Mouse (Mus musculus) intestine, embryonic 15.5 days (tissue): Measurements from ENCODE around the gene Arhgap33. TPM values are rescaled to one million over a fixed set of nuclear protein-coding genes. Genes with fewer than 3 reads are reported as not detected.
A peak's percentile ranks its signal among the peaks of the same experiment; 100 is the strongest.

Source experiments
- ATAC-seq: fragments of 200-750 bp; cut with Nextera tagmentation; 2 replicates; pipeline ENCODE4 v1.8.0; 2017; ENCODE audit warnings: moderate TSS enrichment, moderate library complexity
- H3K27ac ChIP-seq: fragments of 300-500 bp; sonication (generic); 2 replicates; pipeline ENCODE4 v1.5.1; 2015; ENCODE audit warnings: mild to moderate bottlenecking, inconsistent platforms
- H3K27me3 ChIP-seq: fragments of 300-500 bp; sonication (generic); replicated peaks from 2 replicates; pipeline ENCODE4 v1.6.1; 2015; ENCODE audit warnings: inconsistent platforms
- H3K36me3 ChIP-seq: fragments of 300-500 bp; sonication (generic); 2 replicates; pipeline ENCODE4 v1.6.1; 2015; ENCODE audit warnings: inconsistent platforms
- H3K4me1 ChIP-seq: fragments of 300-500 bp; sonication (generic); replicated peaks from 2 replicates; pipeline ENCODE4 v1.6.1; 2015; ENCODE audit warnings: inconsistent platforms
- H3K4me2 ChIP-seq: fragments of 300-500 bp; sonication (generic); replicated peaks from 2 replicates; pipeline ENCODE4 v1.6.1; 2015; ENCODE audit warnings: mild to moderate bottlenecking, inconsistent platforms
- H3K4me3 ChIP-seq: fragments of 300-500 bp; sonication (generic); replicated peaks from 2 replicates; pipeline ENCODE4 v1.5.1; 2015; ENCODE audit warnings: inconsistent platforms
- H3K9ac ChIP-seq: fragments of 300-500 bp; sonication (generic); 2 replicates; pipeline ENCODE4 v1.6.1; 2015; ENCODE audit warnings: inconsistent platforms
- H3K9me3 ChIP-seq: fragments of 300-500 bp; sonication (generic); 2 replicates; pipeline ENCODE4 v1.6.1; 2016; ENCODE audit warnings: inconsistent platforms
- WGBS: fragments of 180-500 bp; shearing (Covaris S2); methylation state at CpG from one replicate; pipeline ENCODE4 v1.1.7; 2015; 5-methylcytosine and 5-hydroxymethylcytosine counted together
- polyA plus RNA-seq: library from polyadenylated mRNA; unstranded; fragments of >200 nt; fragmentation: Nextera tagmentation; extraction: Ambion mirVana; gene quantifications from 2 replicates; pipeline ENCODE4 v1.2.1, GENCODE M21; 2015

Arhgap33 gene
- polyA plus RNA-seq, 1 experiment from 2014 or later, result 7.8 TPM

DNA sequence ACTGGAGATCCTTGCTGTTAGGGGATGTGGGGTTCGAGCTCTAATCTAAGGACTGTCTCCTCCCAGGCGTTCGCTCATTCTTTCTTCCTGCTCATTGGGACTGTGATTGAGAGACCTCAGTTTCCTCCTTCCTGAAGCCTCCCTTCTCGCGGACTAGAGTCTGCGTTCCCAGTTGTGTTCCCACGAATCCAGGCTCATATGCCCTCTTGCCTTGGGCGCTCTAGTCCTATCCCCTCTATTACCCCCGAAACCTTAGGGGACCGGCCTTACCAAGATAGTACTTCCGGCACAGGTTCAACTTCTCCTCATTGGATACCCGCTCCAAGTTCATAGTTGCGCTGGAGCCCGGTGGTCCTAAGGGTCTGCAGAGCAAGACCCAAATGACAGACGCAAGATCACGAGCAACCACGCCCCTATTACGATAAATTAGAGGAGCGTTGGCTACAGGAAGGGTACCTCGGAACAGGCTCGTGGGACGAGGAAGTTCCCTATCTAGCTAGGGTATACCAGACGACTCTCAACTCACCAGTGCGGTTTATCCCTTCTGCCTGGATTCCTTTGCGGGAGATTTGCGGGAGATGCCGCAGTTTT, 27.8 kb upstream of the Arhgap33 start:
- H3K27me3 ChIP-seq, result no peaks in the 10 kb centered on the region
- H3K4me3 ChIP-seq, result peak overlapping the region; percentile 67
- peaks cover 23% of the 10 kb centered on the region; the same call in 1 of the 2 replicates for H3K4me1 ChIP-seq
- peaks cover 16% of the 10 kb centered on the region; the same call in 1 of the 2 replicates for H3K36me3 ChIP-seq
- peak overlapping the region; percentile 77 for H3K4me2 ChIP-seq
- H3K9me3 ChIP-seq, result no peaks in the 10 kb centered on the region
- under 1% methylated on average over 27 of the region's 27 CpGs for WGBS
- peak overlapping the region; percentile 81 for H3K27ac ChIP-seq
- H3K9ac ChIP-seq, result peak overlapping the region; percentile 62
- ATAC-seq, result no peak

DNA sequence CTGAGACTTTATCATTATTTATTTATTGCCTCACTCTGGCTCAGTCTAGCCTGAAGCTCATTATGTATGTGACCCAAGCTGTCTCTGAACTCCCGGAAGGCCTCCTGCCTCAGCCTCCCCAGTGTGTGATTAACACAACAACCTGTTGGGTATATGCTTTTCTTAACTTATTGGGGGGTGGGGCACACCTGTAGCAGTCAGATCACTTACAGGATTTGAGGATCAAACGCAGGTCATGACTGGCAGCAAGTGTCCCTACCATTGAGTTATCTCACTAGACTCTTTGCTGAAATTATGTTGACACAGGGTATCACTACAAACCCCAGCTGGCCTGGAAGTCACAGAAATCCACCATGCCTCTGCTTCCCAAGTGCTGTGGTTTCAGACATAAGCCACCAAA, 25.4 kb upstream of the Arhgap33 start:
- ATAC-seq, result no peak
- H3K4me3 ChIP-seq, result peak overlapping the region; percentile 53; the same call in 1 of the 2 replicates
- H3K9me3 ChIP-seq, result no peaks in the 10 kb centered on the region
- H3K9ac ChIP-seq, result no peak overlapping the region
- no peak overlapping the region for H3K27ac ChIP-seq
- peak overlapping the region; percentile 89; the same call in 1 of the 2 replicates for H3K4me2 ChIP-seq
- H3K36me3 ChIP-seq, result peaks cover 19% of the 10 kb centered on the region
- 75% methylated on average over 2 of the region's 2 CpGs for WGBS
- peaks cover 23% of the 10 kb centered on the region; the same call in 1 of the 2 replicates for H3K4me1 ChIP-seq
- H3K27me3 ChIP-seq, result no peaks in the 10 kb centered on the region

DNA sequence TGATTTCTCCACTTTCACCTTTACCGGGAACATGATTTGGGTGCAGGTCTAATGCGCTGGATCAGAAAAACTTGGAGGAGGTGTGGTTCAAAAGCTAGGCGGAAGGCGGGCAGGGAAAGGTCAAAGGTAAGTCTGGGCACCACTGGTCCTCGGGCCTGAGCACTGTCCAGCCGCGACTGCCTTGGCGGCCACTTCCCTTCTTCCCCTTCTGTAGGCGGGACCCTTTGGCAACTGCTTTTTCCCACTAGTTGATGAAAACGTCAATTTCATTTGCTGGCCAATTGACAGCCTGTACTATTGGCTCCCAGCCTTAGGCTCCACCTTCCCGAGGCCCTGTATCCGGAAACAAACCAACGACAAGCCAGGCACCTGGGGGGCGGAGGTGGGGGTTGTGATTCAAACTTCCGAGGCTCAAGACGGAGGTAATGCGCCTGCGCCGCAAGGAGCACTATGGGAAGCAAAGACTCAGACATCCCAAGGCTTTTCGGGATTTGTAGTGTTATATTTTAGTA, 24.6 kb upstream of the Arhgap33 start, which contains the start of gene Lin37:
Lin37 (minus strand) TSS at position 396 of the 512 bp plus-strand sequence.
- H3K4me3 ChIP-seq, result peak within 1 kb of the TSS; percentile 53
- peak; percentile 84 for ATAC-seq
- H3K27me3 ChIP-seq, result no peaks in the 10 kb centered on the region
- H3K27ac ChIP-seq, result peak within 1 kb of the TSS; percentile 60
- peaks cover 22% of the 10 kb centered on the region; the same call in 1 of the 2 replicates for H3K4me1 ChIP-seq
- peak within 1 kb of the TSS; percentile 65 for H3K9ac ChIP-seq
- H3K4me2 ChIP-seq, result peak within 1 kb of the TSS; percentile 89
- WGBS, result under 1% methylated on average over 20 of the region's 20 CpGs
- H3K36me3 ChIP-seq, result peaks cover 16% of the 10 kb centered on the region
- no peaks in the 10 kb centered on the region for H3K9me3 ChIP-seq

GRCm38 (mm10) chr7:30558656-30559442, 24.0 kb upstream of the Arhgap33 start:
- H3K9me3 ChIP-seq, result no peaks in the 10 kb centered on the region
- H3K4me2 ChIP-seq, result peak overlapping the region; percentile 89
- H3K27ac ChIP-seq, result peak overlapping the region; percentile 60
- H3K9ac ChIP-seq, result peak overlapping the region; percentile 65
- peak; percentile 8; the same call in 1 of the 2 replicates for ATAC-seq
- peaks cover 16% of the 10 kb centered on the region for H3K36me3 ChIP-seq
- peak overlapping the region; percentile 53 for H3K4me3 ChIP-seq
- H3K27me3 ChIP-seq, result no peaks in the 10 kb centered on the region
- WGBS, result 13% methylated on average over 12 of the region's 12 CpGs
- peaks cover 16% of the 10 kb centered on the region; the same call in 1 of the 2 replicates for H3K4me1 ChIP-seq

GRCm38 (mm10) chr7:30557901-30558514, 23.1 kb upstream of the Arhgap33 start:
- peak overlapping the region; percentile 89 for H3K4me2 ChIP-seq
- no peaks in the 10 kb centered on the region for H3K9me3 ChIP-seq
- WGBS, result 87% methylated on average over 13 of the region's 13 CpGs
- H3K4me1 ChIP-seq, result peaks cover 22% of the 10 kb centered on the region
- peak overlapping the region; percentile 53; the same call in 1 of the 2 replicates for H3K4me3 ChIP-seq
- no peak for ATAC-seq
- H3K36me3 ChIP-seq, result peaks cover 16% of the 10 kb centered on the region
- no peak overlapping the region for H3K27ac ChIP-seq
- H3K27me3 ChIP-seq, result no peaks in the 10 kb centered on the region
- peak overlapping the region; percentile 28; the same call in 1 of the 2 replicates for H3K9ac ChIP-seq

- Histone ChIP-seq H3K4me3 (no peak overlapping the region), H3K4me1 (peaks cover 25% of the 10 kb centered on the region), H3K36me3 (peaks cover 16% of the 10 kb centered on the region), H3K9me3 (no peaks in the 10 kb centered on the region), H3K4me2 (no peak overlapping the region), H3K27me3 (no peaks in the 10 kb centered on the region), H3K9ac (no peak overlapping the region), H3K27ac (no peak overlapping the region)
- WGBS, result 92% methylated on average over 18 of the region's 18 CpGs
- no peak for ATAC-seq
Measured at GRCm38 (mm10) chr7:30556894-30557536, 22.2 kb upstream of the Arhgap33 start.

DNA sequence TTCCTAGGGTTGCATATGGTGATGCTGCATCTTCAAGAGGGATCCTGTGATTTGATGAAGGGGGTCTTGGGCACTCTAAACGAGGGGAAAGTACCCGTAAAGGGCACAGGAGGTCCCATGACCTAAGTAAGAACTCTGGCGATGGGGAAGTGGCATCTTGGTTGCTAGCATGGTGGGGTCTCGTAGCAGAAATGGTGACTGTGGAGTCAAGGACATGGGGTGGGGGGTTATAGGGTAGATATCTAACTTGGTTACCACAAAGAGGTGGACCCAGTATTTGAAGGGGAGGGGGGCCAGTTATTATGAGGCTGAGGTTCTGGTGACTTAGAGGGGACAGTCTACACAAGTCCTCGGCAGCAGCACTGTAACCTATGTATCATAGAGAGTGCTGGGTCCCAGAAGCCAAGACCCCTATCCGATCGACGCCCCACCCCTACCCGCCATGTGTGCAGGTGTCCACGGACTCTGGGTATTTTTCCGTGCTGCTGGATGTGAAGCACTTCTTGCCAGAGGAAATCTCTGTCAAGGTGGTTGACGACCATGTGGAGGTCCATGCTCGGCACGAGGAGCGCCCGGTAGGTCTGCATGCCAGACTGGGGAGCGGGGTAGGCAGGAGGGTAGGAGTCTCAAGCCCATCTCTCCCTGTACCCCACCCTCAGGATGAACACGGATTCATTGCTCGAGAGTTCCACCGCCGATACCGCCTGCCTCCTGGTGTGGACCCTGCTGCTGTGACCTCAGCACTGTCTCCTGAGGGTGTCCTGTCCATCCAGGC, 19.1 kb upstream of the Arhgap33 start:
- Histone ChIP-seq H3K9ac (peak overlapping the region; percentile 62), H3K27ac (0 out of 2 replicates have a peak overlapping the region, but pooled peaks have one; percentile 82), H3K4me2 (peak overlapping the region; percentile 91), H3K4me1 (peaks cover 23% of the 10 kb centered on the region), H3K9me3 (no peaks in the 10 kb centered on the region), H3K36me3 (peaks cover 16% of the 10 kb centered on the region), H3K4me3 (peak overlapping the region; percentile 57), H3K27me3 (no peaks in the 10 kb centered on the region)
- WGBS, result 82% methylated on average over 22 of the region's 22 CpGs
- ATAC-seq, result no peak

GRCm38 (mm10) chr7:30553021-30553589, 18.2 kb upstream of the Arhgap33 start:
- Histone ChIP-seq H3K4me1 (peaks cover 15% of the 10 kb centered on the region), H3K4me3 (peak overlapping the region; percentile 57), H3K36me3 (peaks cover 16% of the 10 kb centered on the region), H3K27ac (peak overlapping the region; percentile 82), H3K27me3 (no peaks in the 10 kb centered on the region), H3K9me3 (no peaks in the 10 kb centered on the region), H3K4me2 (peak overlapping the region; percentile 91), H3K9ac (peak overlapping the region; percentile 62)
- under 1% methylated on average over 23 of the region's 23 CpGs for WGBS
- peak; percentile 40 for ATAC-seq

DNA sequence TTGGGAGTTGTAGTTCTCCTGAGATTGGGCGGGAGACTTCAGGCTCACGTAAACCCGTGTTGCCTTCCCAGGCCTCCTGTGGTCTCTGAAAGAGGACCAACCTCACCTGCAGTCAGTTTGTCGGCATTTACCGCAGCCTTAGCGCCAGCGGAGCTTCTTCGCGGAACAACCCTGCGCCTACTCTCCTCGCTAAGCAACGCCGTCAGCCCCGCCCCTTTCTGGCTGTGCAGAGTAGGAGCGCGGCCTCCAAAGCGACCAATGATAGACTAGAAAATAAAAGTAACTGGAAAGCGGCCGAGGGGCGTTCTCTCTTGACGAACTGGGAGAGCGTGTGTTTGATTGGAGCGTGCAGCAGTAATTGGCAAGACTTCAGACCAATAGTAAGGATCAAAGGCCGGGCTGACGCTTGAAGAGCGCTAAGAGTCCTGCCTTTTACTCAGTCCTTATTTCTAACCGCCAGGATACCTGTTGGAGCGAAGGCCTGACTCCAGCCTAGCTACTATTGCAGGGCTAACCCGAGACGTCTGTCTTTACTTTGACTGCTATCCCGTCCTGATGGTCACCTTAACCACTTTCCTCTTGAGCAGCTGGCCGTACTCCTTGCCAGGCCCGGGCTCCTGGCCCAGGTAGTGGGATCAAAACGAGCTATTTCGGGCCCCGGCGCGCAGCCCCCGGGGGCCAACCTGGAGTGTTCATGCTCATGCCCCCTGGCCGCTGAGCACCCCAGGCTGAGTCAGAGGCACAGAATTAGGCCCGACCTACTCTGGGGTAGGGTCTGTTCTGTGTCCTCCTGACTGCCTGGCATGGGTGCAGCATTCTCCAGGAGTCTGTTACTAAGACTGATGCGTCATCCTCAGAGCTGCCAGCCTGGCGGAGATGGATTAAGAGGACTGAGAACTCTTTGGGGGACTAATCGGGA, 17.5 kb upstream of the Arhgap33 start, which contains the start of the genes Hspb6 and Proser3:
Hspb6 (plus strand) TSS at position 77 of the 919 bp plus-strand sequence.
Proser3 (minus strand) TSS at position 198 of the 919 bp plus-strand sequence.
- H3K27me3 ChIP-seq, result no peaks in the 10 kb centered on the region
- H3K9ac ChIP-seq, result peak within 1 kb of the TSS; percentile 67
- peak within 1 kb of the TSS; percentile 96 for H3K27ac ChIP-seq
- peaks cover 12% of the 10 kb centered on the region for H3K4me1 ChIP-seq
- peak; percentile 97 for ATAC-seq
- peaks cover 16% of the 10 kb centered on the region for H3K36me3 ChIP-seq
- no peaks in the 10 kb centered on the region for H3K9me3 ChIP-seq
- under 1% methylated on average over 44 of the region's 44 CpGs for WGBS
- H3K4me2 ChIP-seq, result peak within 1 kb of the TSS; percentile 91
- H3K4me3 ChIP-seq, result peak within 1 kb of the TSS; percentile 57
